Mouse (Mus musculus) stomach, embryonic 15.5 days (tissue): ENCODE results near the gene Izumo4. TPM values are rescaled to one million over a fixed set of nuclear protein-coding genes. Genes with fewer than 3 reads are reported as not detected.
A peak's percentile ranks its signal among the peaks of the same experiment; 100 is the strongest.

Source experiments
- ATAC-seq: fragments of 200-750 bp; cut with Nextera tagmentation; 2 replicates; pipeline ENCODE4 v1.8.0; 2017; ENCODE audit warnings: low read depth, moderate number of reproducible peaks, moderate TSS enrichment; ENCODE audit not compliant: insufficient read depth, low FRiP score
- H3K27ac ChIP-seq: fragments of 300-500 bp; sonication (generic); 2 replicates; pipeline ENCODE4 v1.5.1; 2015; ENCODE audit warnings: mild to moderate bottlenecking, inconsistent platforms
- H3K27me3 ChIP-seq: fragments of 300-500 bp; sonication (generic); replicated peaks from 2 replicates; pipeline ENCODE4 v1.6.1; 2015; ENCODE audit warnings: inconsistent platforms
- H3K36me3 ChIP-seq: fragments of 300-500 bp; sonication (generic); 2 replicates; pipeline ENCODE4 v1.6.1; 2015; ENCODE audit warnings: inconsistent platforms
- H3K4me1 ChIP-seq: fragments of 300-500 bp; sonication (generic); 2 replicates; pipeline ENCODE4 v1.6.1; 2015; ENCODE audit warnings: inconsistent platforms
- H3K4me2 ChIP-seq: fragments of 300-500 bp; sonication (generic); 2 replicates; pipeline ENCODE4 v1.6.1; 2015; ENCODE audit warnings: mild to moderate bottlenecking, inconsistent platforms
- H3K4me3 ChIP-seq: fragments of 300-500 bp; sonication (generic); replicated peaks from 2 replicates; pipeline ENCODE4 v1.5.1; 2015; ENCODE audit warnings: inconsistent platforms
- H3K9ac ChIP-seq: fragments of 300-500 bp; sonication (generic); 2 replicates; pipeline ENCODE4 v1.6.1; 2015; ENCODE audit warnings: inconsistent platforms
- H3K9me3 ChIP-seq: fragments of 300-500 bp; sonication (generic); 2 replicates; pipeline ENCODE4 v1.6.1; 2016; ENCODE audit warnings: inconsistent platforms
- WGBS: fragments of 180-500 bp; shearing (Covaris S2); methylation state at CpG from one replicate; pipeline ENCODE4 v1.1.7; 2015; 5-methylcytosine and 5-hydroxymethylcytosine counted together
- polyA plus RNA-seq: library from polyadenylated mRNA; unstranded; fragments of >200 nt; fragmentation: Nextera tagmentation; extraction: Ambion mirVana; gene quantifications from 2 replicates; pipeline ENCODE4 v1.2.1, GENCODE M21; 2015

Izumo4 gene
- 27.1 and 32.0 TPM in 2 replicates for polyA plus RNA-seq

DNA sequence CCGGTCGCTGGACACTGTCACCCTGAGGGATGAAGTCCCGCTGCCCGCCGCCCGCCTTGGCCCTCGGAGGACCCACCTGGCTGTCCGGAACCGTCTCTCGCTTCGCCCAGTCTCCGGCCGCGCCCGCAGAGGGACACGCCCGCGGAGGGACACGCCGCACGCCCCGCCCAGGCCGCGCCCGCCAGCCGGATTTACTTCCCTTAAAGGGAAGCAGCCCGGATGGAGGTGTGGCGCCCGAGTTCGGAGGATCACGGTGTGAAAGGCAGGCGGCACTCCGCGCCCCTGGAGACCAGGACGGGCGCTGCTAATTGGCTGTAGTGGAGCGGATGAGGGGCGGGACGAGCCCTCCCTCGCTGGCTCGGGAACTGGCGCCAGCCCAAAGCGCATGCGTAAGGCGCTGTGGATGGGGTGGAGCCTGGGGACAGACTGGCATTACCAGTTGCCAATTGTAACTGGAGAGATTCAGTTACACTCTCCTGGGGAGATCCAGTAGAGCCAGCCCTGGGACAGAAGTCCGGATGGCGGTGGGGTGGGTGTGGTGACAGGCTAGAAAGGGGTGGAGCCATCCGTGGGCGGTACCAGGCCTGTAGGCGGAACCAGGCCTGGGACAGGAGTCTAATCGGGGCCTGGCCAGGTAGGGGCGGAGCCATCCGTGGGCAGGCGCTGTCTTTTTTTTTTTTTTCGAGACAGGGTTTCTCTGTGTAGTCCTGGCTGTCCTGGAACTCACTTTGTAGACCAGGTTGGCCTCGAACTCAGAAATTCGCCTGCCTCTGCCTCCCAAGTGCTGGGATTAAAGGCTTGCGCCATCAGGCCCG lies at the start of gene Izumo4, which contains the start of gene Mob3a:
Gene Izumo4, plus strand, starts transcription at position 464 of the 815 bp plus-strand sequence.
Gene Mob3a, minus strand, starts transcription at position 257 of the 815 bp plus-strand sequence.
- peaks cover 11% of the 10 kb centered on the region for H3K36me3 ChIP-seq
- no peaks in the 10 kb centered on the region for H3K9me3 ChIP-seq
- no peaks in the 10 kb centered on the region for H3K27me3 ChIP-seq
- under 1% methylated on average over 59 of the region's 59 CpGs for WGBS
- peak within 1 kb of the TSS; percentile 69 for H3K9ac ChIP-seq
- peaks cover 35% of the 10 kb centered on the region for H3K4me1 ChIP-seq
- H3K27ac ChIP-seq, result peak within 1 kb of the TSS; percentile 89
- ATAC-seq, result peak; percentile 94
- peak within 1 kb of the TSS; percentile 61 for H3K4me3 ChIP-seq
- peak within 1 kb of the TSS; percentile 93 for H3K4me2 ChIP-seq

DNA sequence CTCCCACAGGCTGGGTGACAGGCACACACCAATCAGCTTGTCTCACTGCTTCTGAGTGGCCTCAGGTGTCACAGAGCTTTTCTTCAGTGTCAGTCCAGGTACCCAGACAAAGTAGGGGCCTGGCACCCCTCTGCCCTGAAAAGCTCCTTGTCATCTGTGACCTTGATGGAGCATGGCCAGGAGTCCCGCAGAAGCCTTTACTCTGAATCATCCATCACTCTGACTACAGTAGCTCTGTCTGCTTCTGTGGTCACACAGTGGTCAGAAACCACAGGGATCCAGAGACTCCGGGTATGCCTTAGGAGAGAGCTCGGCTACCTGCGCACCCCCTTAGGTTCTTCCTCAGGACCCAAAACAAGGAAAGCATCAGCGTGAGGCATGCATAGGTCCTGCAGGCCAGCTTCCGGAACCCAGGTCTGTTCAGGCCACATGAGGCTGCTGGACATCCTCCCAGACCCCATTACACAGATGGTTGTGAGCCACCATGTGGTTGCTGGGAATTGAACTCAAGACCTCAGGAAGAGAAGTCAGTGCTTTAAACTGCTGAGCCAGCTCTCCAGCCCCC lies 48.7 kb upstream of the Izumo4 start:
- H3K4me2 ChIP-seq, result no peak overlapping the region
- no peak overlapping the region for H3K27ac ChIP-seq
- no peak overlapping the region for H3K4me3 ChIP-seq
- H3K4me1 ChIP-seq, result peaks cover 22% of the 10 kb centered on the region
- H3K36me3 ChIP-seq, result peaks cover 4% of the 10 kb centered on the region; the same call in 1 of the 2 replicates
- H3K9ac ChIP-seq, result no peak overlapping the region
- no peak for ATAC-seq
- 80% methylated on average over 6 of the region's 6 CpGs for WGBS
- H3K9me3 ChIP-seq, result no peaks in the 10 kb centered on the region
- no peaks in the 10 kb centered on the region for H3K27me3 ChIP-seq

DNA sequence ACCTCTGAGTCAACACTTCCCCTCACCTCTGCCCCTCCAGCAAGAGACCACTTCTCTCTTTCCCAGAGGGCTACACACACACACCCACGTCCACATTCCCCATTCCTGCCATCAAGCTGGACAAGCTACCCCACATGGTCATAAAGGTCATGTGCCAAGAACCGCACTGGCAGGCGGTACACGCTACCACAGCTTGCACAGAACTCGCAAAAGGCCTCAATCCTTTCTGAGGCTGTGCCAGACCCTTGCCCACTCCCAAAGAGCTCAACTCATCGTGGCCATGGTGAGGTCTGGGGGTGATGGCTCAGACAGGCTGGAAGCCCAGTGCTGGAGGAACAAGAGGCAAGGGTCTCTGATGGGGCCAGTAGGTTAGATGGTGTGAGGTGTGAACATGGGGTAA lies 47.1 kb upstream of the Izumo4 start:
- Histone ChIP-seq H3K27ac (no peak overlapping the region), H3K4me3 (peak overlapping the region; percentile 69), H3K36me3 (no peaks in the 10 kb centered on the region), H3K27me3 (no peaks in the 10 kb centered on the region), H3K4me1 (peaks cover 27% of the 10 kb centered on the region), H3K9ac (no peak overlapping the region), H3K9me3 (no peaks in the 10 kb centered on the region), H3K4me2 (peak overlapping the region; percentile 79)
- WGBS, result 82% methylated on average over 6 of the region's 6 CpGs
- ATAC-seq, result no peak

DNA sequence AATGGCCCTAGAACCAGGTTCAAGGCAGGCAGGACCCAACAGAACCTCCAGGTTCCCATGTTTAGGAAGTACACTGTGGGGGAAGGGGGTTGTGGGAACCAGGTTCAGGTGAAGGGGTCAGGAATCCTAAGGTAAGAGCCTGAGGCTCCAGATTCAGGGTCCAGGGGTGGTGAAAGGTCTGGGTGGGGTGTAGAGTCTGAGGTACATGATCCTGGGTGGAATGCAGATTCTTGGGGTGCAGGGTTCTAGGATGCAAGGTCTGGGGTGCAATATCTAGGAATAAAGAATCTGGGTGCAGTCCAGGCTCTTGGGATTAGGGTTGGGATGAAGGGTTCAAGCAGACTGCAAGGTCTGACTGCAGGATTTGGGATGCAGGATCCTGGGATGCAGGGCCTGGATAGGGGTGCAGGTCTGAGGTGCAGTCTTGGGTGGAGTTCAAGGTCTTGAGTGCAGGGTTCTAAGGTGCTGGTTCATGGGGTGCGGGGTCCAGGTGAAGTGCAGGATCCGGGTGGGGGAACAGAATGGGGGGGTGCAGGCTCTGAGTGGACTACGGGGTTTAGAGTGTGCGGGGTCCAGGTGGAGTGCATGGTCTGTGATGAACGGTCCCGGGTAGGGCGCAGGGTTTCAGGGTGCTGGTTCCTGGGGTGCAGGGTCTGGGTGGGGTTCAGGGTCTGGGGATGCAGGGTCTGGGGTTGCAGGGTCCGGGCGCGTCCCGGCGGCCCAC lies 46.4 kb upstream of the Izumo4 start:
- Histone ChIP-seq H3K36me3 (no peaks in the 10 kb centered on the region), H3K9ac (peak overlapping the region; percentile 76), H3K27me3 (no peaks in the 10 kb centered on the region), H3K9me3 (no peaks in the 10 kb centered on the region), H3K4me3 (peak overlapping the region; percentile 69), H3K4me1 (peaks cover 27% of the 10 kb centered on the region), H3K4me2 (peak overlapping the region; percentile 79), H3K27ac (peak overlapping the region; percentile 37)
- peak; percentile 10; the same call in 1 of the 2 replicates for ATAC-seq
- WGBS, result 2% methylated on average over 12 of the region's 12 CpGs

DNA sequence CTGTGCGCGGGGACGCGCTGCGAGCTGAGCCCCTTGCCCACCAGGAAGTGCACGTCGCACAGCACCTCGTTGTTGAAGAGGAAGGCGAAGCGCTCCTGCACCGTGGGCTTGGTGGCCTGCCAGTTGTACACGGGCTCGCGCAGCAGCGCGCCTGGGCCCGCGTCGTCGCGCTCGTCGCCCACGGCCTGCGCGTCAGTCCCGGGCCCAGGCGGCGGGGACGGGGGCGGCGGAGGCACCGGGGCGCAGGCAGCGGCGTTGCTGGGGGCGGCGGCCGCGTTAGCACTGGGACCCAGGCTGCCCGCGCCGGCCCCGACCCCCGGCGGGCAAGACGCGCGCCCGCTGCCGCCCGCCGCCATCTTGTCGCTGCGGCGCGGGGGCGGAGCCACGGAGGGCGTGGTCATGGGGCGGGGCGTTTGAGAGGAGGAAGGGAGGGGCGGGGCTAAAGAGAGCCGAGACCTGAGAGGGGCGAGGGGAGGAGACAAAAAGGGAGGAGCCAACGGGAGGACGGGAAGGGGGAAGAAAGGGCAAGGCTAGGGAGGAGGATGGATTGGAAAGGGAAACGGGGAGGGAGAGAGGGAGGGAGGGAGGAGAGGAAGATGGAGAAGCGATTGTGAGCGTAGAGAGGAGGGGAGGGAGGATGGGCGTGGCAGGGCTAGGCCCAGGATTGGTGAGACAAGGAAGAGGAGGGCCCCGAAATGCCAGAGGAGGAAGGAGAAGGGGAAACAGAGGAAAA lies 45.7 kb upstream of the Izumo4 start:
- peak overlapping the region; percentile 79 for H3K4me2 ChIP-seq
- H3K4me3 ChIP-seq, result peak overlapping the region; percentile 69
- peak overlapping the region; percentile 92 for H3K27ac ChIP-seq
- peaks cover 27% of the 10 kb centered on the region for H3K4me1 ChIP-seq
- H3K9ac ChIP-seq, result peak overlapping the region; percentile 76
- H3K36me3 ChIP-seq, result no peaks in the 10 kb centered on the region
- WGBS, result under 1% methylated on average over 68 of the region's 72 CpGs
- ATAC-seq, result peak; percentile 85
- no peaks in the 10 kb centered on the region for H3K9me3 ChIP-seq
- no peaks in the 10 kb centered on the region for H3K27me3 ChIP-seq

DNA sequence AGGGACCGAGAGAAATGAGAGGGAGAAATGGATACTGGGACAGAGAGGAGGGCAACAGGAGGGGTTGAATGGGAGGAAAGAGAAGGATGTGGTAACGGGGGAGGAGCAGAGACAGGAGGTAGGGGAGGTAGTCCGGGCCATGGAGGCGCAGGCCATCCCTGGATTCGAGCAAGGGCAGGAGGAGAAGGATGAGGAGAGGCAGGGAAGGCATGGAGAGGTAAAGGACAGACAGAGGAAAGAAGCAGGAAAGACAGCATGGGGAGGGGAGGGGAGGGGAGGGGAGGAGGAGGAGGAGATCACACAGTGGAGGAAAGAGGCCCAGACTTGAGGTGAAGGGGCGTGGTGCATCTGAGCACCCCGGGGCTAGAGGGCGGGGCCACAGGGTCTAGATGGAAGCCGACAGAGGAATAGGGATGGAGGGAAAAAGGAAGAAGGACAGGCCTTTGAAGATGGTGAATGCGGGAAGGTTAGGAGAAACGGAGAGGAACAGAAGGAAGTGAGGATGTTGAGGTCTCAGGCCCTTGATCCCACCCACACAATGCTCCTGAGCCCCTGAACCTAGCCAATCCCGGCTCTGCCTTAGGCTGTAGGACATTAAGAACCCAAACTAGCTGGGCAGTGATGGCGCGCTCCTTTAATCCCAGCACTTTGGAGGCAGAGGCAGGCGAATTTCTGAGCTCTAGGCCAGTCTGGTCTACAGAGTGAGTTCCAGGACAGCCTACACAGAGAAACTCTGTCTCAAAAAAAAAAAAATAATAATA lies 44.9 kb upstream of the Izumo4 start, which contains the start of gene Btbd2:
Gene Btbd2, minus strand, starts transcription at position 209 of the 761 bp plus-strand sequence.
- Histone ChIP-seq H3K27me3 (no peaks in the 10 kb centered on the region), H3K9ac (peak within 1 kb of the TSS; percentile 76), H3K4me1 (peaks cover 27% of the 10 kb centered on the region), H3K36me3 (no peaks in the 10 kb centered on the region), H3K4me2 (peak within 1 kb of the TSS; percentile 79), H3K4me3 (peak within 1 kb of the TSS; percentile 69), H3K27ac (peak within 1 kb of the TSS; percentile 92), H3K9me3 (no peaks in the 10 kb centered on the region)
- ATAC-seq, result peak; percentile 32
- 20% methylated on average over 15 of the region's 15 CpGs for WGBS

DNA sequence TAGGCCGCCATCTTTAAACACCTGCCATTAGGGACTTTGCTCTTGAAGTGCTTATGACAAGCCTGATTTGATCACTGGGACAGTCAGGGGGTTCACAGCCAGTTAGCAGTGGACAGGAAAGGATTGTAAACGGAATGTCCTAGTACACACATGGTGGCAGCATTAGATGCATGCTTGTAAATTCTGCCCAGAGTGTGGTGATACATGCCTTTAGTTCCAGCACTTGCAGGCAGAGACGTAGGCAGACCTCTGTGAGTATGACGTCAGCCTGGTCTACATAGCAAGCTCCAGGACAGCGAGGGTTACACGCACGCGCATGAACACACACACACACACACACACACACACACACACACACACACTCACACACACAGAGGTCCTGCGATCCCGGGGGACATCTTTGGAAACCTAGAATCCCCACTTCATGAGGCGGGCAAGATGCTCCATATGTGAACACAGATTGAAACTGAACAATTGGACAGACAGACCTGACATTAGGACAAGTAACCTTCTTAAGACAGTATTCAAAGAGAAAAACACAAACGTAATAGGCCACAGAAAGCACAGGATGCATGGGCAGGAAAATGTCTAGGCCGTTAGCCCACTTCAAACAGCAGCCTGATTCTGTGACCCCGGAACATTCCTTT lies 43.7 kb upstream of the Izumo4 start:
- Histone ChIP-seq H3K27ac (peak overlapping the region; percentile 26; the same call in 1 of the 2 replicates), H3K4me2 (no peak overlapping the region), H3K9me3 (no peaks in the 10 kb centered on the region), H3K4me3 (no peak overlapping the region), H3K9ac (no peak overlapping the region), H3K36me3 (no peaks in the 10 kb centered on the region), H3K27me3 (no peaks in the 10 kb centered on the region), H3K4me1 (peaks cover 33% of the 10 kb centered on the region)
- WGBS, result 84% methylated on average over 14 of the region's 14 CpGs
- ATAC-seq, result no peak

DNA sequence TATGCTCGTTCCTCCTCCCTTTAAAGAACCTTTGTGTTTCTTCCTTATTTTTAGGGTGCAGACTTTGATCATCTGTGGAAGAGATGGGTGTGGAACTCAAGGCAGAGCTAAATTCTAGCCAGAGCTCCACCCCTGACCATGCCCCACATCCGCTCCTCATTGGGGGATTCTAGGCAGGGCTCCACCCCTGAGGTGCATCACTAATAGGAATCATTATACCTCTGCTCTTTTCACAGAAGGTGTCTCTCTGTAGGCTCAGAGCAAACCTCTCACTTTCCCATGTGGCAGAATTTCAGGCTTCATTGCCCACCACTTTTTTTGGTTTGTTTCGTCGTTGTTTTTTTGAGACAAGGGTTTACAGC lies 43.2 kb upstream of the Izumo4 start:
- Histone ChIP-seq H3K4me3 (no peak overlapping the region), H3K27me3 (no peaks in the 10 kb centered on the region), H3K27ac (peak overlapping the region; percentile 7; the same call in 1 of the 2 replicates), H3K4me1 (peaks cover 38% of the 10 kb centered on the region), H3K9me3 (no peaks in the 10 kb centered on the region), H3K36me3 (no peaks in the 10 kb centered on the region), H3K9ac (no peak overlapping the region), H3K4me2 (no peak overlapping the region; the same call in 1 of the 2 replicates)
- no peak for ATAC-seq
- 63% methylated on average over 4 of the region's 4 CpGs for WGBS

DNA sequence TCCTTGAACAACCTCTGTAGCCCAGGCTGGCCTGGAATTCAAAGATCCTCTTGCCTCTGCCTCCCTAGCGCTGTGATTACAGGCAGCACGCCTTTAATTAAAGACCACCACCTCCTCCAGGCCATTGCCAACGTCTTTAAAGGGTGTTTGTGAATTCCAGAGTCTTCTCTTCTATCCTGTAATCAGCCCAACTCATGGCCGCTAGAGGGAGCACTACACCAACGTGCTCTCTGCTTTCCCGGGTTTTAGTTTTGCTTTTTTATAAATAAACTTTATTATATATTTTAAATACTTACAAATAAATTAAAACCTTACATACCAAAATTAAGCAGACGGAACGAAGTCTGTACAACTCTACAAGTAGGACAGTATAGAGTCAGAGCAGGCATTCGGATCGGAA lies 42.8 kb upstream of the Izumo4 start:
- 0 out of 2 replicates have a peak overlapping the region, but pooled peaks have one; percentile 17 for H3K4me3 ChIP-seq
- H3K27me3 ChIP-seq, result no peaks in the 10 kb centered on the region
- no peak overlapping the region for H3K9ac ChIP-seq
- H3K4me2 ChIP-seq, result peak overlapping the region; percentile 41; the same call in 1 of the 2 replicates
- H3K27ac ChIP-seq, result no peak overlapping the region; the same call in 1 of the 2 replicates
- H3K9me3 ChIP-seq, result no peaks in the 10 kb centered on the region
- ATAC-seq, result no peak
- no peaks in the 10 kb centered on the region for H3K36me3 ChIP-seq
- peaks cover 40% of the 10 kb centered on the region for H3K4me1 ChIP-seq
- WGBS, result 12% methylated on average over 10 of the region's 10 CpGs

DNA sequence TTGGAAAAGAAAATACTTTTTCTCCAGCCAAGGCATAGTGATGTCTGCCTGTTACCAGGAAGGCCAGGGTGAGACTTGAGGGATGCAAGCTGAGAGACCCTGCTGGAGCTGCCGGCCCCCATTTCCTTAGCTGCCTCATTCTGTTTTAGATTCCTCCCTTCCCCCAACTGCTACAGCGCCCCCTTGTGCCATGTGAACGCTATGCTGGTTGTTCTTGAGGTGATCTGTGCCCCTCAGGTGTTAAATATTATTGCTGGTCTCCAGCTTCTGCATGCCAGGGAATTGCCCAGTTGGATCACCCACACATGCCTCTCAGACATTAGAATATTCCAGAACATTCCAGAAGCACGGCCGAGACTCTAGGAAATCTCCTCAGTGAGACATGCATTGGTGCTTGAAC lies 40.8 kb upstream of the Izumo4 start:
- no peaks in the 10 kb centered on the region for H3K27me3 ChIP-seq
- H3K27ac ChIP-seq, result no peak overlapping the region
- no peaks in the 10 kb centered on the region for H3K9me3 ChIP-seq
- WGBS, result 35% methylated on average over 5 of the region's 5 CpGs
- ATAC-seq, result no peak
- no peak overlapping the region for H3K4me3 ChIP-seq
- 0 out of 2 replicates have a peak, but pooled peaks cover under 1% of the 10 kb centered on the region for H3K36me3 ChIP-seq
- H3K4me2 ChIP-seq, result no peak overlapping the region
- H3K4me1 ChIP-seq, result peaks cover 44% of the 10 kb centered on the region
- no peak overlapping the region for H3K9ac ChIP-seq
